Mouse (Mus musculus) olfactory bulb, adult 2 months (tissue): ENCODE data around the gene Chrm3. TPM values are rescaled to one million over a fixed set of nuclear protein-coding genes. Genes with fewer than 3 reads are reported as not detected.

Experiments used
- H3K27ac ChIP-seq: fragments of 200-500 bp; 2 replicates; pipeline ENCODE4 v1.5.1; 2012; ENCODE audit warnings: low read depth, low read length; ENCODE audit not compliant: insufficient read depth
- H3K4me1 ChIP-seq: fragments of 200-500 bp; 2 replicates; pipeline ENCODE4 v1.6.1; 2012; ENCODE audit warnings: low read length; ENCODE audit not compliant: control insufficient read depth, insufficient read depth
- H3K4me3 ChIP-seq: fragments of 200-500 bp; 2 replicates; pipeline ENCODE4 v1.5.1; 2012; ENCODE audit warnings: mild to moderate bottlenecking, low read depth, low read length, moderate library complexity; ENCODE audit not compliant: insufficient read depth
- CTCF ChIP-seq: fragments of 200-500 bp; IDR thresholded peaks from 2 replicates; pipeline ENCODE4 v1.5.1; 2012; ENCODE audit warnings: low read depth, mild to moderate bottlenecking, low read length, moderate library complexity; ENCODE audit not compliant: insufficient read depth
- POLR2A ChIP-seq: fragments of 200-500 bp; IDR thresholded peaks from 2 replicates; pipeline ENCODE4 v1.6.1; 2012; ENCODE audit warnings: mild to moderate bottlenecking, low read depth, low read length, moderate library complexity; ENCODE audit not compliant: insufficient read depth
- WGBS: fragments of 180-500 bp; shearing (Covaris S2); methylation state at CpG from one replicate; pipeline ENCODE4 v1.1.7; 2018; 5-methylcytosine and 5-hydroxymethylcytosine counted together
- polyA plus RNA-seq: library from polyadenylated mRNA; stranded (reverse); fragments of >200 nt; gene quantifications from 2 replicates; pipeline ENCODE4 v1.2.4, GENCODE M21; 2012; ENCODE audit warnings: low replicate concordance; ENCODE audit not compliant: missing spikeins, insufficient read depth, insufficient read length

Chrm3 gene
- polyA plus RNA-seq, 1 experiment: not detected

DNA sequence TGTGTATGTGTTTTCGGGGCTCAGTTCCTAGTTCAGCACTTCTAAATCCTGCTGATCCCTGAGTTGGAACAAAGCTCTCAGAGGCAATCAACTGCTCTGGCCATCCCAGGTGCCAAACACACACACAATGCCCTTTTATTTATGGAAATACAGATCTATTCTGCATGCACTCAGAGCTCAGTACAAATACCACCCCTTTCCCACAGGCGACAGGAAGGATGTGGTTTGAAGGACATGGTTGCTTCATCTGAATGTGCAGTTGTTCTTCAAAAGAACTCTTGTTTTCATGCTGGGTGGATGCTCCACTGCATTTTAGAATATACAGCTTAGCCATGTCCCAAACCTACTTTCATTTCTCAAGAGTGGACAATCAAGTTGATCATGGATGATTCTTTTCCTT lies 294.9 kb downstream of the Chrm3 start:
- no peak for TF ChIP-seq POLR2A
- TF ChIP-seq CTCF: no peak
- H3K27ac ChIP-seq: no peak overlapping the region
- H3K4me3 ChIP-seq: no peak overlapping the region
- 58% methylated on average over 2 of the region's 2 CpGs for WGBS
- H3K4me1 ChIP-seq: no peaks in the 10 kb centered on the region

DNA sequence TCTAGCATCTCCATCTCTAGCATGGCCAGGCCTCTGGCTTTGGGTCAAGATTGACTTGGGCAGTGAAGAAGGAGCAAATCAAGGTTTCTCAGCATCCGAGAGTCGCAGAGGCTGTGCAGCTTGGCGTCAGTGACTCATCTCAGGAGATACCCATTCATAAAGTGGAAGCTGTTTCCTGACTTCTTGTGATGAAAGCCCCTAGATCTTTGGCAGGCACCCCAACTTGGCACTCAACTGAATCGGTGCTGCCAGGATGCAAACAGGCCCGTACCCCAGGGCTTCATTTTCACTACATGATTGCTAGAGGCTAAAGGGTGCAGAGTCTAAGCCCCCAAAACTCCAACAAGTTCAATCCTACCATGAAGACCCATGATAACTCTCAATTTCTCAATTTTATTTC lies 298.0 kb downstream of the Chrm3 start:
- H3K27ac ChIP-seq: no peak overlapping the region
- 48% methylated on average over 5 of the region's 5 CpGs for WGBS
- no peak overlapping the region for H3K4me3 ChIP-seq
- TF ChIP-seq POLR2A (no peak), CTCF (no peak)
- H3K4me1 ChIP-seq: no peaks in the 10 kb centered on the region

DNA sequence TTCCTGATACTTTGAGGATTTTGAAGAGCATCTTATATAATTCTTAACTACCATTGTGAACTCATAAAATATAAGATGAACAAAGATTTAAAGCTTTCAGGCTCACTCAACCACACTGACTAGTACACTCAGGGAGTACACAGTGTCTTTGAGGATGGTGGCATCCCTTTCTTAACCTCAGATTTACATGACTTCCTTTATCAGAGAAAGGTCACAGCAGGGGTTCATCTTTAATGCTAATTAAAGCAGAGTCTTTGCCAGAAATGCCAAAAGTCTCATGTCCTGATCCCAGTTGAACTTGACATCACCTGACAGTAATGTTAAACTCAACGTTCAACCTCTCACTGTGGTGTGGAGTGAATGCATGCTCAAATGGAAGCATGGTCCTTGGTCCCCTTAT lies 301.7 kb downstream of the Chrm3 start:
- 42% methylated on average over 1 of the region's 1 CpGs for WGBS
- no peak overlapping the region for H3K4me3 ChIP-seq
- no peaks in the 10 kb centered on the region for H3K4me1 ChIP-seq
- TF ChIP-seq POLR2A (no peak), CTCF (no peak)
- no peak overlapping the region for H3K27ac ChIP-seq

DNA sequence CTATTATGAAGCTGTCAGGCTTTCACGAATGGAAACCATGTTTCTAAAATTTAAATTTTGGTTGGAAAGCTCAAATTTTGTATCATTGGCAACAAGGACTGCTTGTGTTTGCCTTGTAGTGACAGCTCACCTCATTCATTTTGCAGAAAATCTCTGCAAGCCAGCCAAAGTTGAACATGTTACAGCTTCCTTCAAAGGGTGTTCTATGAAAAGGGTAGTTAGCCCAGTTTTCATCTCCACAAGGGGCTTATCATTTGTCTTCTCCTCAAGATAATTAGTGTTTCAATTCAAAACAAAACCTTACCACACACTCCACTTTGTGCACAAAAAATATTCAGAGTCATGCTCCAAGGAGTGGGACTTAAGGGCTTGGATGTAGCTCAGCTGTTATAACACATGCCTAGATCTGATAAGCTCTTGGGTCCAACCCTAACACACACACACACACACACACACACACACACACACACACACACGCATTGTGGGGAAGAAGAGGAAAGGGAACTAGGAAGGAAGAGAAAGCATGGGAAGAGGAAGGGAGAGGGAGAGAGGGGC lies 302.9 kb downstream of the Chrm3 start:
- Histone ChIP-seq H3K4me3 (no peak overlapping the region), H3K27ac (no peak overlapping the region), H3K4me1 (no peaks in the 10 kb centered on the region)
- 66% methylated on average over 2 of the region's 2 CpGs for WGBS
- TF ChIP-seq POLR2A (no peak), CTCF (no peak)

DNA sequence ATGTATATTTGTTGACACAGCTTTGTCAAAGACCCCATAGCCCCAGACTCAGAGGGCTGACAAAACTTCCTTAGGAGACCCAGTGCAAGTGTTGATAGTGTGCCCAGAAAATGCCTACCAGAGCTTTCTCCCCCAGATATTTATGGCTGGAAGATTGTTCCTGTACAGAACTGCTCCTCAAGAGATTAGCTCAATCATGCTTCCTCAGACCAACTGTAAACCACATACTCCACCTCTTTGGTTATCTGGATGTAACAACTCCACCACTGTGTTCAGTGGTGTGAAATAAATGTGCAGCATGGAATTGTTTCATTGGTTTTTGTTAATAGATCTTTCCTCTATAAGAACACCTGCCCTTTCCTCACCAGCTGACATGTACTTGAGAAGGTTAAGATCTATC lies 306.6 kb downstream of the Chrm3 start:
- TF ChIP-seq CTCF (no peak), POLR2A (no peak)
- no peak overlapping the region for H3K27ac ChIP-seq
- H3K4me3 ChIP-seq: no peak overlapping the region
- no peaks in the 10 kb centered on the region for H3K4me1 ChIP-seq

DNA sequence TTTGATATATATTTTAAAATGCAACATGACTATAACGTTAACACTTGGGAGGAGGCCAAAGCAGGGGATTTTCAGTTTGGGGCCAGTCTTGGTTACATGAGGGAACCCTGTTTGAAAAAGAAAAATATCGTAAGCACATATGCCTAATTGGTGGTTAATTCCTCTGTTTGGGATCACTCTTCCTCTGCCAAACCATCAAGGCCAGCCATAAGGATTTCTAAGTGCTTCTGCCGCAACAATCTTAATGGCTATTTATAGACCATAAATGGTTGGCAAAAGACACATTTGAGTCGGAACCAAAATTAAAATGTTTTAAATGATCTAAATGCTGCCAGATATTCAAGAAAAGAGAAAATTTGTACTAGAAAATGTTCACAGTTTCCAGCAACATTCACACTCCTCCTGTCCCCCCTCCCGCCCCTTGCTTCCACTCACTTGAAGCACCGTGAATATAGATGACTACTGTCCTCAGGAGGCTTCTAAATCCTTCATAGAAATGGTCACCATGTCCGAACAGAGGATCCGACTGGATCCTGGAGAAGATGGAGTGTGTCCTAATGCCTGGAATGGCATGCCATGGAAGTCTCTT lies 307.3 kb downstream of the Chrm3 start:
- TF ChIP-seq POLR2A (no peak), CTCF (no peak)
- H3K4me1 ChIP-seq: no peaks in the 10 kb centered on the region
- no peak overlapping the region for H3K27ac ChIP-seq
- WGBS: 73% methylated on average over 8 of the region's 8 CpGs
- no peak overlapping the region for H3K4me3 ChIP-seq

DNA sequence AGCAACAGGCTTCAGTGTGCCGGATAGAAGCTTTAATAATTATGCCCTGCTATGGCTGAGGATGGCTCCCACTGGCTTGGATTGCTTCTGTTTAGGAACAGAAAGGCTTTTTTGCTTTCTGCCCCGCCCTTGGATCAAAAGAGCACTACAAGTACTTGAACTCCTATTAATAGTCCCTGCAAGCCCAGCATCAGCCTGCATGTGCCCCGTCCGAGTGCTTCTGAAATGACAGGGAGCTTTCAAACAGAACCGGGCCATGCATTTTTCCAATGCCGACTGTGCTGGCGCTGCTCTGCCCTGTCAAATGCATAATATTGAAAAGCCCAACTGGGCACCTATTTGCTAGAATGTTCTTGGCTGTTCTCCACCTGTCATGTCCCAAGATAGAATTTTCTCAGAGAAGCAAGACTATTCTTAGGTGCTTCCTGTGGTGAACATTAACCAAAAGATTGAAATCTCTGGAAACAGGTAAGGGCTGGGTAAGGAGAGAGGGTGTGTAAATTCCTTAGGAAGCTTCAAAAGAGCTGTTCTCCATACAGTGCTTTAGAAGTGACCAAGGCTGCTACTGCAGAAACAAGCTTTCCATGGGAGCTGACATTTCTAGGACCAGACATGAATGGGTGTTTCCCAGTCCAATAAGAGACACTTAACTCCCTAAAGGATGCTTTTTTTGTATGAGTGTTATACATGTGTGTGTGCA lies 314.8 kb downstream of the Chrm3 start:
- no peak overlapping the region for H3K27ac ChIP-seq
- no peak overlapping the region for H3K4me3 ChIP-seq
- TF ChIP-seq CTCF: no peak
- TF ChIP-seq POLR2A: no peak
- 47% methylated on average over 7 of the region's 7 CpGs for WGBS
- peaks cover 6% of the 10 kb centered on the region; the same call in 1 of the 2 replicates for H3K4me1 ChIP-seq

DNA sequence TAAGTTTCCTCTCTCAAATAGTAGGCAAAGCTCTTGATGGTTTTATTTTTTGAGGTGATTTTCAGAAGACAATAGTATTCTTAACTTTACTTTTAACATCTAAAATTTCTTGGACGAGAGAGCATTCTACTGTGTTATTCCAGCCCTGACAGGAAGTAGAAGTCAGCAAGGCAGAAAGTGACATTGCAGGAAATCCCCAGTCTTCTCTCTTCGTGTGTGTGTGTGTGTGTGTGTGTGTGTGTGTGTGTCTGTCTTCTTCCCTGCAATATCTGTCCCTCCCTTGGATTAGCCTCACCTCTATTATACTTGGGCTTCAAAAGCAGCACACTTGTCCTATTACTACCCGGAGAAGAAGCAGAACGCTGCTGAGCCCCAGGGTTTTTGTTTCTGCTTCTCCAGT lies 316.6 kb downstream of the Chrm3 start:
- WGBS: 71% methylated on average over 4 of the region's 4 CpGs
- H3K4me3 ChIP-seq: no peak overlapping the region
- TF ChIP-seq CTCF: no peak

DNA sequence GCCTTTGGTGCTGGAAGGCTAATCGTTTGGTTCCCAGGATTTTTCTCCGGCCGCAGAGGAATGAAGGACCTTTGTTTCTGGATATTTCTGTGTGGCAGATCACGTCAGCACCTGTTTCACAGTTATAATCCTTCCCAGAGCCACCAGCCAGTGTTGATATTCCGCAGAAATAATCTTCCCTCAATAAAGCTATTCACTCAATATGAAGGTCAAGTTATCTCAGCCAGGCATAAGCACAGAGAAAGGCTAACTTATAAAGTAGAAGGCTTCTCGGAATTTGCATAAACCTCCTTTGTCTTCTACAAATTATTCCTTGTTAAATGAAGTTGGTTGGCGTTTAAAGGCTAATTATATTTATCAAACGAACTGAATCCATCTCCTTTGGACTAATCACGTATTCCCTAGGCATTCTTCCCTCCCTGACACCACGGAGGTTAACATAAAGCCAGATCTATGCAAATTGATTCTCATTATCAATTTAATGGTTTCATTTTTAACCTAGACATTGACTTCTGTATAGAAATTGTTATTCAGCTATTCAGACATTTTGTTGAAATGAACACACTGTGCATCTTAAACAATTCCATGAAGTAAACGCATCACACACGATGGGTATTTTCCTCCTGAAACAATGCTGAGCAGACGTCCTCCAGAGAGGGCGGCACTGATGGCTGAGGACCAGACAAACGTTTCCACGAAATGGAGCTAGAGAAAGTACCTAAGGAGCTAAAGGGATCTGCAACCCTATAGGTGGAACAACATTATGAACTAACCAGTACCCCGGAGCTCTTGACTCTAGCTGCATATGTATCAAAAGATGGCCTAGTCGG lies 326.9 kb downstream of the Chrm3 start:
- no peak for TF ChIP-seq POLR2A
- no peak for TF ChIP-seq CTCF

More for the DNA sequence above, 316.6 kb downstream of the Chrm3 start:
- Histone ChIP-seq H3K27ac (no peak overlapping the region), H3K4me1 (peaks cover 6% of the 10 kb centered on the region; the same call in 1 of the 2 replicates)

DNA sequence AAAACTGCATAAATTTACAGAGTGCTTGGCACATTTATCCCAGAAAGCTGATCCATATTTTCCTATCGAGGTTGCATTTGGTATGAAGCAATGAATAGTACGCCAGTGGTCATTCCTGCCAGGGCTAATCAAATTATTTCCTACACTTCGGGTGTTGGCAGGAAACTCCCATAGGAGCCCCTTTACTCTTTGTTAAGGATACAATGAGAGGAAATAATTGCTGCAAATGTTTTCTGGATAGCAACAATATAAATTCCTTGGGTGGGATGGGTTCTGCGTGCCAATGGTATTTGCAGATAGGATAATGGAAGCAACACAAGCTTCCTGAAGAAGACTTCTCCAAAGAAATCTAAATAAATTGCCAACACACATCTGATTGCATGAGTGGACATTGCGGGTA lies 329.1 kb downstream of the Chrm3 start:
- Histone ChIP-seq H3K4me1 (no peaks in the 10 kb centered on the region), H3K4me3 (no peak overlapping the region), H3K27ac (no peak overlapping the region)
- 65% methylated on average over 5 of the region's 5 CpGs for WGBS
- no peak for TF ChIP-seq POLR2A
- TF ChIP-seq CTCF: no peak

More for the DNA sequence above, 326.9 kb downstream of the Chrm3 start:
- Histone ChIP-seq H3K27ac (no peak overlapping the region), H3K4me3 (no peak overlapping the region), H3K4me1 (no peaks in the 10 kb centered on the region)
- WGBS: 52% methylated on average over 18 of the region's 18 CpGs
